Mouse (Mus musculus): ENCODE data around the gene Slc35b1. TPM values are rescaled to one million over a fixed set of nuclear protein-coding genes. Genes with fewer than 3 reads are reported as not detected.
"Not testable (repeated sequence)": the region's sequence is repeated elsewhere in the genome, so short reads cannot be mapped to it uniquely, and the experiment has no call there.

Slc35b1 gene
- polyA plus RNA-seq, 1 experiment, result 0.98 TPM

- peaks cover 2% of the 10 kb centered on the region; the same call in 1 of the 2 replicates for H3K36me3 ChIP-seq (ENCODE audit: control insufficient read depth)
- H3K4me3 ChIP-seq (replicated peaks), result no peak overlapping the region
- no peak for TF ChIP-seq TAL1 (IDR thresholded peaks at IDR 0.05; ENCODE audit: low read length)
- TF ChIP-seq GATA1 (IDR thresholded peaks at IDR 0.05; ENCODE audit: low read length), result no peak
- no peaks in the 10 kb centered on the region for H3K9me3 ChIP-seq (ENCODE audit: control insufficient read depth, low read length)
- peaks cover 41% of the 10 kb centered on the region for H3K27me3 ChIP-seq (ENCODE audit: control insufficient read depth)
- H3K4me1 ChIP-seq (ENCODE audit: control insufficient read depth), result no peaks in the 10 kb centered on the region
Measured at GRCm38 (mm10) chr11:95397843-95398835, 13.6 kb downstream of the Slc35b1 start.

- Histone ChIP-seq H3K27me3 (ENCODE audit: control insufficient read depth) (peaks cover 48% of the 10 kb centered on the region), H3K4me1 (ENCODE audit: control insufficient read depth) (no peaks in the 10 kb centered on the region), H3K36me3 (ENCODE audit: control insufficient read depth) (no peaks in the 10 kb centered on the region), H3K9me3 (ENCODE audit: control insufficient read depth, low read length) (no peaks in the 10 kb centered on the region), H3K4me3 (replicated peaks) (no peak overlapping the region)
- TF ChIP-seq TAL1 (IDR thresholded peaks at IDR 0.05; ENCODE audit: low read length), result no peak
- TF ChIP-seq GATA1 (IDR thresholded peaks at IDR 0.05; ENCODE audit: low read length), result no peak
Measured at GRCm38 (mm10) chr11:95399520-95400020, 15.1 kb downstream of the Slc35b1 start.

- Histone ChIP-seq H3K4me1 (ENCODE audit: control insufficient read depth) (no peaks in the 10 kb centered on the region), H3K36me3 (ENCODE audit: control insufficient read depth) (no peaks in the 10 kb centered on the region), H3K27me3 (ENCODE audit: control insufficient read depth) (peaks cover 48% of the 10 kb centered on the region), H3K4me3 (replicated peaks) (no peak overlapping the region), H3K9me3 (ENCODE audit: control insufficient read depth, low read length) (no peaks in the 10 kb centered on the region)
- TF ChIP-seq TAL1 (IDR thresholded peaks at IDR 0.05; ENCODE audit: low read length) (no peak), GATA1 (IDR thresholded peaks at IDR 0.05; ENCODE audit: low read length) (no peak)
Measured at GRCm38 (mm10) chr11:95401568-95401967, 17.1 kb downstream of the Slc35b1 start.

- Histone ChIP-seq H3K36me3 (ENCODE audit: control insufficient read depth) (no peaks in the 10 kb centered on the region), H3K9me3 (ENCODE audit: control insufficient read depth, low read length) (no peaks in the 10 kb centered on the region), H3K4me3 (replicated peaks) (no peak overlapping the region), H3K27me3 (ENCODE audit: control insufficient read depth) (peaks cover 49% of the 10 kb centered on the region), H3K4me1 (ENCODE audit: control insufficient read depth) (no peaks in the 10 kb centered on the region)
- TF ChIP-seq TAL1 (IDR thresholded peaks at IDR 0.05; ENCODE audit: low read length), result no peak
- TF ChIP-seq GATA1 (IDR thresholded peaks at IDR 0.05; ENCODE audit: low read length), result no peak
Measured at GRCm38 (mm10) chr11:95402196-95402595, 17.7 kb downstream of the Slc35b1 start.

GRCm38 (mm10) chr11:95402658-95403101 is 18.2 kb downstream of the Slc35b1 start:
- no peak overlapping the region for H3K4me3 ChIP-seq (replicated peaks)
- H3K9me3 ChIP-seq (ENCODE audit: control insufficient read depth, low read length), result no peaks in the 10 kb centered on the region
- no peaks in the 10 kb centered on the region for H3K36me3 ChIP-seq (ENCODE audit: control insufficient read depth)
- peaks cover 52% of the 10 kb centered on the region for H3K27me3 ChIP-seq (ENCODE audit: control insufficient read depth)
- no peak for TF ChIP-seq TAL1 (IDR thresholded peaks at IDR 0.05; ENCODE audit: low read length)
- TF ChIP-seq GATA1 (IDR thresholded peaks at IDR 0.05; ENCODE audit: low read length), result no peak
- no peaks in the 10 kb centered on the region for H3K4me1 ChIP-seq (ENCODE audit: control insufficient read depth)

GRCm38 (mm10) chr11:95403382-95404340 is 19.2 kb downstream of the Slc35b1 start:
- H3K9me3 ChIP-seq (ENCODE audit: control insufficient read depth, low read length), result no peaks in the 10 kb centered on the region
- no peak for TF ChIP-seq GATA1 (IDR thresholded peaks at IDR 0.05; ENCODE audit: low read length)
- TF ChIP-seq TAL1 (IDR thresholded peaks at IDR 0.05; ENCODE audit: low read length), result no peak
- no peak overlapping the region for H3K4me3 ChIP-seq (replicated peaks)
- no peaks in the 10 kb centered on the region for H3K36me3 ChIP-seq (ENCODE audit: control insufficient read depth)
- peaks cover 47% of the 10 kb centered on the region for H3K27me3 ChIP-seq (ENCODE audit: control insufficient read depth)
- no peaks in the 10 kb centered on the region for H3K4me1 ChIP-seq (ENCODE audit: control insufficient read depth)

- Histone ChIP-seq H3K36me3 (ENCODE audit: control insufficient read depth) (no peaks in the 10 kb centered on the region), H3K27me3 (ENCODE audit: control insufficient read depth) (peaks cover 31% of the 10 kb centered on the region), H3K4me3 (replicated peaks) (no peak overlapping the region), H3K9me3 (ENCODE audit: control insufficient read depth, low read length) (no peaks in the 10 kb centered on the region), H3K4me1 (ENCODE audit: control insufficient read depth) (no peaks in the 10 kb centered on the region)
- TF ChIP-seq TAL1 (IDR thresholded peaks at IDR 0.05; ENCODE audit: low read length), result no peak
- TF ChIP-seq GATA1 (IDR thresholded peaks at IDR 0.05; ENCODE audit: low read length), result no peak
Measured at GRCm38 (mm10) chr11:95405771-95406170, 21.3 kb downstream of the Slc35b1 start.

- not testable (repeated sequence) for H3K4me3 ChIP-seq (replicated peaks); H3K4me1 ChIP-seq (ENCODE audit: control insufficient read depth); H3K36me3 ChIP-seq (ENCODE audit: control insufficient read depth); H3K9me3 ChIP-seq (ENCODE audit: control insufficient read depth, low read length)
- peaks cover 32% of the 10 kb centered on the region for H3K27me3 ChIP-seq (ENCODE audit: control insufficient read depth)
Measured at GRCm38 (mm10) chr11:95406398-95406797, 21.9 kb downstream of the Slc35b1 start.
